Comparison of ENCODE assay signal across 9 mouse cellular contexts in genomic region chr7:4623544-4624189, GRCm38 (mm10). TPM values are rescaled to one million over a fixed set of nuclear protein-coding genes. Genes with fewer than 3 reads are reported as not detected.
DNase-seq lines count a peak whose midpoint lies in the region; ATAC-seq and TF ChIP-seq lines count a peak whose summit lies in the region.
"Had no signal": no experiment of that assay in that cellular context is flagged by ENCODE, and none has a peak within 500 bp of the region (broad histone marks: within the 10 kb centered on the region; RNA-seq: fewer than 3 reads in every experiment).

No protein-coding gene starts in this region.

- DNase-seq in gastrocnemius, postnatal 14 days = peak; percentile 23
- no peak for DNase-seq in gastrocnemius, postnatal 25 days
- peak; percentile 48 for DNase-seq in CH12.LX (ENCODE audit: extremely low read depth)
- DNase-seq in cerebellum, adult 8-10 months = peak; percentile 44
- peak; percentile 43 to 58 for DNase-seq in heart, postnatal 14 days
- peak; percentile 29 to 40 for DNase-seq in layer of hippocampus, postnatal 14 days (ENCODE audit: low spot score in 2 of 2)
- peak; percentile 81 for DNase-seq in thymus, adult 2 months

- 30% methylated on average over 4 of the region's 4 CpGs for WGBS in midbrain, embryonic 13.5 days
- 16% methylated on average over 4 of the region's 4 CpGs for WGBS in thymus, adult 2 months

- H3K9me3 ChIP-seq in CH12.LX (replicated peaks; ENCODE audit: low read length) = no peaks in the 10 kb centered on the region
- H3K9me3 ChIP-seq in midbrain, embryonic 13.5 days = no peaks in the 10 kb centered on the region

- H3K4me3 ChIP-seq in CH12.LX (replicated peaks in 1 of 3; ENCODE audit: low read depth in 2 of 3, low read length in 2 of 3, poor library complexity in 1 of 3) = no peak overlapping the region
- H3K4me3 ChIP-seq in midbrain, embryonic 13.5 days (replicated peaks) = no peak overlapping the region
- no peak overlapping the region for H3K4me3 ChIP-seq in thymus, adult 2 months (ENCODE audit: control insufficient read depth, insufficient read depth, low read length)

- H3K9ac ChIP-seq in CH12.LX (ENCODE audit: insufficient read depth, low read depth) = no peak overlapping the region
- no peak overlapping the region for H3K9ac ChIP-seq in midbrain, embryonic 13.5 days (replicated peaks)

- no peak for TF ChIP-seq POLR2A in CH12.LX (IDR thresholded peaks at IDR 0.05; ENCODE audit: low read depth, low read length)
- TF ChIP-seq POLR2A in thymus, adult 2 months (IDR thresholded peaks at IDR 0.05; ENCODE audit: control insufficient read depth, extremely low read depth, insufficient read depth, low read length, poor library complexity) = no peak

- peaks cover 0 to 3% of the 10 kb centered on the region in 2 experiments; a peak in 1 of 4 replicates for H3K4me1 ChIP-seq in CH12.LX (ENCODE audit: control insufficient read depth in 1 of 2, insufficient read depth in 2 of 2)
- 0 out of 2 replicates have a peak, but pooled peaks cover 2% of the 10 kb centered on the region for H3K4me1 ChIP-seq in midbrain, embryonic 13.5 days (replicated peaks)
- H3K4me1 ChIP-seq in thymus, adult 2 months (replicated peaks; ENCODE audit: control insufficient read depth, insufficient read depth, low read length) = no peaks in the 10 kb centered on the region

- H3K36me3 ChIP-seq in CH12.LX (replicated peaks in 1 of 2; ENCODE audit: control insufficient read depth in 1 of 2, insufficient read depth in 1 of 2, low read length in 1 of 2) = peaks cover 9 to 27% of the 10 kb centered on the region in 2 experiments
- H3K36me3 ChIP-seq in midbrain, embryonic 13.5 days = peaks cover 9% of the 10 kb centered on the region
- H3K36me3 ChIP-seq in thymus, adult 2 months (ENCODE audit: control insufficient read depth, insufficient read depth, low read length) = 0 out of 2 replicates have a peak, but pooled peaks cover 4% of the 10 kb centered on the region

- H3K27ac ChIP-seq in CH12.LX (ENCODE audit: insufficient read depth, low read depth) = no peak overlapping the region
- no peak overlapping the region for H3K27ac ChIP-seq in midbrain, embryonic 13.5 days
- H3K27ac ChIP-seq in thymus, adult 2 months (ENCODE audit: control insufficient read depth, insufficient read depth, low read length) = no peak overlapping the region

- ATAC-seq in midbrain, embryonic 13.5 days = peak; percentile 68

- H3K79me2 ChIP-seq in CH12.LX (replicated peaks; ENCODE audit: control insufficient read depth, extremely low read depth, insufficient read depth, poor library complexity, severe bottlenecking) = no peaks in the 10 kb centered on the region

- H3K4me2 ChIP-seq in CH12.LX (ENCODE audit: insufficient read depth, low read depth, poor library complexity, severe bottlenecking) = no peak overlapping the region
- H3K4me2 ChIP-seq in midbrain, embryonic 13.5 days (replicated peaks) = no peak overlapping the region

- H3K27me3 ChIP-seq in CH12.LX (replicated peaks) = no peaks in the 10 kb centered on the region
- H3K27me3 ChIP-seq in midbrain, embryonic 13.5 days = no peaks in the 10 kb centered on the region
- no peaks in the 10 kb centered on the region for H3K27me3 ChIP-seq in thymus, adult 2 months (ENCODE audit: control insufficient read depth, insufficient read depth, low read length)

- dilution Hi-C loops in CH12.LX (cut with MboI; ENCODE audit: extremely low pct_ligation_motif_present, extremely low pct_unique_long_range_greater_than_20kb, low sequenced_read_pairs) = no loop called here

- TF ChIP-seq CTCF in CH12.LX (conservative IDR thresholded peaks at IDR 0.05 in 1 of 2, IDR thresholded peaks at IDR 0.05 in 1 of 2; ENCODE audit: low read depth in 2 of 2, low read length in 2 of 2) = peak in 1 of 2 experiments; percentile 74; a peak in 2 of 4 replicates
- no peak for TF ChIP-seq CTCF in thymus, adult 2 months (IDR thresholded peaks at IDR 0.05; ENCODE audit: borderline replicate concordance, control insufficient read depth, extremely low read depth, insufficient read depth, low read length, poor library complexity)

- intact Hi-C loops in gastrocnemius, postnatal 14 days (cut with DNase I; ENCODE audit: low total_unique reads) = loop anchor here (10.0 kb wide), 1 partner anchor 181 kb away; no protein-coding TSS in a partner anchor
- intact Hi-C loops in heart, postnatal 14 days (cut with DNase I) = loop anchor here (2.0 to 10.0 kb wide), 3 partner anchors 169 to 321 kb away; partner anchors contain the start of gene Rpl28

- TF ChIP-seq EP300 in CH12.LX (IDR thresholded peaks at IDR 0.05; ENCODE audit: low read length) = no peak

- in situ Hi-C loops in CH12.LX (cut with MboI; ENCODE audit: low pct_ligation_motif_present, low pct_unique_long_range_greater_than_20kb, low sequenced_read_pairs) = loop anchor here (10.0 kb wide), 2 partner anchors 59 to 161 kb away; partner anchors contain the start of genes Il11, Tmem190 and Tmem238

- TF ChIP-seq RAD21 in CH12.LX (IDR thresholded peaks at IDR 0.05; ENCODE audit: low read depth, low read length) = peak; percentile 62

TF ChIP-seq in CH12.LX, 34 proteins besides CTCF, POLR2A, EP300 and RAD21:
- 0 out of 2 replicates have a peak, but pooled peaks have one; percentile 17 for TF ChIP-seq ELF1 (IDR thresholded peaks at IDR 0.05; ENCODE audit: low read depth, low read length)
- TF ChIP-seq SMC3 (IDR thresholded peaks at IDR 0.05; ENCODE audit: low read depth, low read length) = peak; percentile 66
- TF ChIP-seq MYC (IDR thresholded peaks at IDR 0.05; ENCODE audit: low read depth, low read length) = 0 out of 2 replicates have a peak, but pooled peaks have one; percentile 17
- no peak for TF ChIP-seq ZC3H11A (IDR thresholded peaks at IDR 0.05; ENCODE audit: low read depth, low read length)
- TF ChIP-seq MAFK (IDR thresholded peaks at IDR 0.05; ENCODE audit: insufficient replicate concordance, low read length) = no peak
- TF ChIP-seq MXI1 (IDR thresholded peaks at IDR 0.05; ENCODE audit: low read depth, low read length) = no peak
- TF ChIP-seq ETS1 (conservative IDR thresholded peaks at IDR 0.05; ENCODE audit: low read depth, low read length) = no peak
- no peak for TF ChIP-seq MAZ (IDR thresholded peaks at IDR 0.05; ENCODE audit: low read depth, low read length)
TF ChIP-seq in CH12.LX: peak in this region for 3.

RNA-seq across cellular contexts. Expression of gene Tmem86b, which starts 7.6 kb away (rescaled TPM):
- total RNA-seq in gastrocnemius, postnatal 14 days (2021) = 1 to 10 TPM; 2.1 to 3.1 TPM
- total RNA-seq in gastrocnemius, postnatal 25 days (2021) = 1 to 10 TPM; 2.4 to 3.0 TPM
- total RNA-seq in CH12.LX (2012; rRNA removed) = 5.9 and 7.2 TPM in 2 replicates
- 4.3 TPM in 2 replicates for total RNA-seq in CH12.LX (2014; rRNA removed)
- 9.1 and 10.6 TPM in 2 replicates for polyA plus RNA-seq in CH12.LX (2012; ENCODE audit: insufficient read length, low read depth)
- 1 to 10 TPM; 6.8 to 7.4 TPM for total RNA-seq in heart, postnatal 14 days (2021)
- 10 to 100 TPM; 15.0 to 18.4 TPM for total RNA-seq in layer of hippocampus, postnatal 14 days (2021)
- 3.8 and 3.9 TPM in 2 replicates for polyA plus RNA-seq in midbrain, embryonic 13.5 days (2015; fragmentation: Nextera tagmentation; extraction: Ambion mirVana)
- 103 and 113 TPM in 2 replicates for polyA plus RNA-seq in thymus, adult 2 months (2012; rRNA removed)

RNA-seq across cellular contexts. Expression of gene Ptprh, which starts 19.8 kb away (rescaled TPM):
- not detected for total RNA-seq in gastrocnemius, postnatal 14 days (2021)
- total RNA-seq in gastrocnemius, postnatal 25 days (2021) = not detected
- total RNA-seq in CH12.LX (2012; rRNA removed) = not detected in 2 replicates
- not detected in 2 replicates for total RNA-seq in CH12.LX (2014; rRNA removed)
- polyA plus RNA-seq in CH12.LX (2012; ENCODE audit: insufficient read length, low read depth) = not detected in 2 replicates
- total RNA-seq in heart, postnatal 14 days (2021) = not detected
- total RNA-seq in layer of hippocampus, postnatal 14 days (2021) = under 1 TPM; 0.35 to 0.36 TPM
- 0.35 and 0.67 TPM in 2 replicates for polyA plus RNA-seq in midbrain, embryonic 13.5 days (2015; fragmentation: Nextera tagmentation; extraction: Ambion mirVana)
- 0.11 and 0.15 TPM in 2 replicates for polyA plus RNA-seq in thymus, adult 2 months (2012; rRNA removed)
- polyA plus RNA-seq: lung, embryonic 16.5 days had no signal

RNA-seq across cellular contexts. Expression of gene Ppp6r1, which starts 35.2 kb away (rescaled TPM):
- 10 to 100 TPM; 44.2 to 45.0 TPM for total RNA-seq in gastrocnemius, postnatal 14 days (2021)
- total RNA-seq in gastrocnemius, postnatal 25 days (2021) = 10 to 100 TPM; 41.8 to 46.2 TPM
- total RNA-seq in CH12.LX (2012; rRNA removed) = 85.6 and 91.2 TPM in 2 replicates
- total RNA-seq in CH12.LX (2014; rRNA removed) = 53.0 and 59.2 TPM in 2 replicates
- polyA plus RNA-seq in CH12.LX (2012; ENCODE audit: insufficient read length, low read depth) = 108 and 118 TPM in 2 replicates
- total RNA-seq in heart, postnatal 14 days (2021) = 10 to 100 TPM; 73.7 to 78.8 TPM
- 100 to 1,000 TPM; 140 TPM for total RNA-seq in layer of hippocampus, postnatal 14 days (2021)
- polyA plus RNA-seq in midbrain, embryonic 13.5 days (2015; fragmentation: Nextera tagmentation; extraction: Ambion mirVana) = 9.2 and 11.4 TPM in 2 replicates
- 419 and 475 TPM in 2 replicates for polyA plus RNA-seq in thymus, adult 2 months (2012; rRNA removed)
